Mouse (Mus musculus): ENCODE data around the gene Igsf8. TPM values are rescaled to one million over a fixed set of nuclear protein-coding genes. Genes with fewer than 3 reads are reported as not detected.

Igsf8 gene
- polyA plus RNA-seq, 1 experiment from 2014 or later: 46.1 TPM

Other genes starting within 250 kb of the Igsf8 start
- gene Vangl2, start 233.2 kb upstream of the Igsf8 start, polyA plus RNA-seq (2015; fragmentation: Nextera tagmentation; extraction: Ambion mirVana): 8.9 and 10.1 TPM in 2 replicates
- 0.06 and 0.09 TPM in 2 replicates for gene Nhlh1, start 204.1 kb upstream of the Igsf8 start, polyA plus RNA-seq (2015; fragmentation: Nextera tagmentation; extraction: Ambion mirVana)
- gene Copa, start 179.1 kb upstream of the Igsf8 start, polyA plus RNA-seq (2015; fragmentation: Nextera tagmentation; extraction: Ambion mirVana): 201 and 203 TPM in 2 replicates
- 135 and 136 TPM in 2 replicates for gene Ncstn, start 178.8 kb upstream of the Igsf8 start, polyA plus RNA-seq (2015; fragmentation: Nextera tagmentation; extraction: Ambion mirVana)
- 143 and 144 TPM in 2 replicates for gene Pex19, start 134.9 kb upstream of the Igsf8 start, polyA plus RNA-seq (2015; fragmentation: Nextera tagmentation; extraction: Ambion mirVana)
- gene Dcaf8, start 113.6 kb upstream of the Igsf8 start, polyA plus RNA-seq (2015; fragmentation: Nextera tagmentation; extraction: Ambion mirVana): 98.2 and 101 TPM in 2 replicates
- gene Pea15a, start 54.8 kb upstream of the Igsf8 start, polyA plus RNA-seq (2015; fragmentation: Nextera tagmentation; extraction: Ambion mirVana): 86.4 and 89.0 TPM in 2 replicates
- 18.4 and 20.2 TPM in 2 replicates for gene Casq1, start 41.8 kb upstream of the Igsf8 start, polyA plus RNA-seq (2015; fragmentation: Nextera tagmentation; extraction: Ambion mirVana)
- gene Atp1a4, start 3.2 kb upstream of the Igsf8 start, polyA plus RNA-seq (2015; fragmentation: Nextera tagmentation; extraction: Ambion mirVana): not detected in 2 replicates
- gene Atp1a2, start 36.4 kb downstream of the Igsf8 start, polyA plus RNA-seq (2015; fragmentation: Nextera tagmentation; extraction: Ambion mirVana): 3.3 TPM in 2 replicates
- gene Kcnj9, start 67.7 kb downstream of the Igsf8 start, polyA plus RNA-seq (2015; fragmentation: Nextera tagmentation; extraction: Ambion mirVana): 0.08 TPM in 1 of 2 replicates, not detected in the other
- 0.08 TPM in 2 replicates for gene Kcnj10, start 79.6 kb downstream of the Igsf8 start, polyA plus RNA-seq (2015; fragmentation: Nextera tagmentation; extraction: Ambion mirVana)
- gene Pigm, start 114.9 kb downstream of the Igsf8 start, polyA plus RNA-seq (2015; fragmentation: Nextera tagmentation; extraction: Ambion mirVana): 6.3 and 6.4 TPM in 2 replicates
- gene Slamf9, start 213.7 kb downstream of the Igsf8 start, polyA plus RNA-seq (2015; fragmentation: Nextera tagmentation; extraction: Ambion mirVana): 2.2 and 2.5 TPM in 2 replicates
- gene Igsf9, start 220.1 kb downstream of the Igsf8 start, polyA plus RNA-seq (2015; fragmentation: Nextera tagmentation; extraction: Ambion mirVana): 68.7 and 77.8 TPM in 2 replicates
- 388 and 395 TPM in 2 replicates for gene Tagln2, start 238.4 kb downstream of the Igsf8 start, polyA plus RNA-seq (2015; fragmentation: Nextera tagmentation; extraction: Ambion mirVana)

All from intestine, embryonic 15.5 days (tissue).